Mouse (Mus musculus): ENCODE measurements around the gene Efna5. TPM values are rescaled to one million over a fixed set of nuclear protein-coding genes. Genes with fewer than 3 reads are reported as not detected.

Gene Efna5
- polyA plus RNA-seq, 1 experiment = 2.3 TPM

DNA sequence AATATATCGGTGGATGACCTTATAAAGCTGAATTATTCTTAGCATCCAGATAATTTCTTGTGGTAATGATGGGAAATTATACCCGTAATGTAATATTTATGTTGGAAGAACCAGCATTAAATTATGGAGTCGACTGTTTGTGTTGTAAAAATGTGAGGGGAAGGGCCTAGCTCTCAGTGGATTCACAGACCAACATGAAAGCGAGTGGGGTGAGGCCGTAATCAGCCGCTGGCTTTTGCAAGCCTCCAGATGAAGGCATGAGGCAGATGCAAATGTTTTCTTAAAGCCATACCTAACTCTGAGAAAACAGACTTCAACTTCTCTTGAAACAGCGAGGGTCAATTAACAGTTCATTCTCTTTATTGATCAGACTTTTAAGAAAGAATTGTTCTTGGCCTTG lies 106.4 kb downstream of the Efna5 start:
- Histone ChIP-seq H3K4me3 (replicated peaks; ENCODE audit: extremely low read depth, low read depth, low read length) (no peak overlapping the region), H3K4me1 (ENCODE audit: control insufficient read depth, insufficient read depth, low read length) (no peaks in the 10 kb centered on the region; the same call in 1 of the 2 replicates)
- DNase-seq = no peak
- 92% methylated on average over 7 of the region's 7 CpGs for WGBS
- no peak for TF ChIP-seq CTCF (IDR thresholded peaks at IDR 0.05; ENCODE audit: insufficient read depth, low read length)
- no peak for TF ChIP-seq POLR2A (IDR thresholded peaks at IDR 0.05; ENCODE audit: borderline replicate concordance, extremely low read depth, low read depth, low read length)

DNA sequence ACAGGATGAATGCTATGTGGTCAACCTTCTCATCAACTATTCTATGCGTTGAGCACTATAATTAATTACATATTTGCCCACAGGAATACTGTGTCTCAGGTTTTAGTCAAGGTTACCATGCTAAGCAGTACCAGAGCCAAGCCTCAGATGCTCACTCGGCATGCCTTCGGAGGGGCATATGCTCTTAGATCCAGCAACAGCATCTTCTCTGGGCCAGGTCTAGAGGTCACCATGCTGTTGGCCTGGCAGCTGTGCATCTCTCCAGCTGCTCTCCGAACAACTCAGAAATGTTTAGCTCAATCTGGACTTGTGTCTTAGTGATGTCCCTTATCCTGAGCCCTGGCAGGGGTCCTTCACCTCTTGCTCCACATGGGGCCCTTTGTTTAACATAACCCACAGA lies 114.4 kb downstream of the Efna5 start:
- Histone ChIP-seq H3K4me1 (ENCODE audit: control insufficient read depth, insufficient read depth, low read length) (no peaks in the 10 kb centered on the region), H3K4me3 (replicated peaks; ENCODE audit: extremely low read depth, low read depth, low read length) (no peak overlapping the region)
- 74% methylated on average over 4 of the region's 4 CpGs for WGBS
- TF ChIP-seq POLR2A (IDR thresholded peaks at IDR 0.05; ENCODE audit: borderline replicate concordance, extremely low read depth, low read depth, low read length) = no peak
- no peak for TF ChIP-seq CTCF (IDR thresholded peaks at IDR 0.05; ENCODE audit: insufficient read depth, low read length)
- no peak for DNase-seq

DNA sequence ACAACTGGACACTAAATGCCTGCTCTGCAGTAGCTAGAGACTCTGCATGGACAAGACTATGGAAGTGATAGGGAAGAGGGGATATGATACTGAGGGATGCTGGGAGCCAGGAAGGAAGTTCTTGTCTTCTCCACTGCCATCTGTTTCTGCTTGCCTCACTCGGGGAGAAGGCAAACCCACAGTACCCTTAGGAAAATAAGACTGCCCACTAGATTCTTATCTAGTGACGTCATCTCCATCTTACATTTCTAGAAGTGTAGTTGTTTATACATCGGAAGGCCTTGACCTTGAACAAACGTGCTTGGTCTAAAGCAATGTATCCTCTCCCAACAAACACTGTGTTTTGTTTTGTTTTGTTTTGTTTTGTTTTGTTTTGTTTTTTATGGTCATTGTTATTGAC lies 116.0 kb downstream of the Efna5 start:
- Histone ChIP-seq H3K4me3 (replicated peaks; ENCODE audit: extremely low read depth, low read depth, low read length) (no peak overlapping the region), H3K4me1 (ENCODE audit: control insufficient read depth, insufficient read depth, low read length) (no peaks in the 10 kb centered on the region)
- TF ChIP-seq POLR2A (IDR thresholded peaks at IDR 0.05; ENCODE audit: borderline replicate concordance, extremely low read depth, low read depth, low read length) (no peak), CTCF (IDR thresholded peaks at IDR 0.05; ENCODE audit: insufficient read depth, low read length) (no peak)
- no peak for DNase-seq
- WGBS = 37% methylated on average over 4 of the region's 4 CpGs

- WGBS = 87% methylated on average over 3 of the region's 3 CpGs
These were observed 124.2 kb downstream of the Efna5 start for GRCm38 (mm10) chr17:62756951-62757350.

DNA sequence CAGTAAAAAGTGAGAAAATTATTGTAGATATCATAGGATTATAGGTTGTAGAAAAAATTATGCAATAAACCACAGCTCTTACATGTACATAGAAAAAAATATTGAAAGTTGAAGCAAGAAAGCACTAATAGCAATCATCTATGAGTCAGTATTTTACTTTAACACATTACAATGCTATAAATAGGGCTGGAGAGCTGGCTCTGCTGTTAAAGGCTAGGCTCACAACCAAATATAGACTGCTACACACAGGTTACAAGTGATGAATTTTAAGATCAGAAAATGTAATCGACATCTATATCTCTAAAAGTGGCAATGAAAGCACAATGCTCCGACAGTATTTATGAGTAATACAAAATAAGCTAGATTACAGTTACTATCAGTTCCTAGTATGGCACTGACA lies 125.5 kb downstream of the Efna5 start:
- TF ChIP-seq CTCF (IDR thresholded peaks at IDR 0.05; ENCODE audit: insufficient read depth, low read length) (no peak), POLR2A (IDR thresholded peaks at IDR 0.05; ENCODE audit: borderline replicate concordance, extremely low read depth, low read depth, low read length) (no peak)
- 87% methylated on average over 2 of the region's 2 CpGs for WGBS
- no peak for DNase-seq
- no peaks in the 10 kb centered on the region for H3K4me1 ChIP-seq (ENCODE audit: control insufficient read depth, insufficient read depth, low read length)
- no peak overlapping the region for H3K4me3 ChIP-seq (replicated peaks; ENCODE audit: extremely low read depth, low read depth, low read length)

More at GRCm38 (mm10) chr17:62756951-62757350, 124.2 kb downstream of the Efna5 start:
- H3K4me3 ChIP-seq (replicated peaks; ENCODE audit: extremely low read depth, low read depth, low read length) = no peak overlapping the region
- DNase-seq = no peak
- no peaks in the 10 kb centered on the region for H3K4me1 ChIP-seq (ENCODE audit: control insufficient read depth, insufficient read depth, low read length)
- TF ChIP-seq POLR2A (IDR thresholded peaks at IDR 0.05; ENCODE audit: borderline replicate concordance, extremely low read depth, low read depth, low read length) (no peak), CTCF (IDR thresholded peaks at IDR 0.05; ENCODE audit: insufficient read depth, low read length) (no peak)

- TF ChIP-seq CTCF (IDR thresholded peaks at IDR 0.05; ENCODE audit: insufficient read depth, low read length) (no peak), POLR2A (IDR thresholded peaks at IDR 0.05; ENCODE audit: borderline replicate concordance, extremely low read depth, low read depth, low read length) (no peak)
- 85% methylated on average over 4 of the region's 4 CpGs for WGBS
- no peak for DNase-seq
These were observed 126.5 kb downstream of the Efna5 start for GRCm38 (mm10) chr17:62754638-62755037.

GRCm38 (mm10) chr17:62752381-62752889 lies 128.7 kb downstream of the Efna5 start:
- no peak for TF ChIP-seq CTCF (IDR thresholded peaks at IDR 0.05; ENCODE audit: insufficient read depth, low read length)
- TF ChIP-seq POLR2A (IDR thresholded peaks at IDR 0.05; ENCODE audit: borderline replicate concordance, extremely low read depth, low read depth, low read length) = no peak
- no peak for DNase-seq
- WGBS = 62% methylated on average over 2 of the region's 2 CpGs
- Histone ChIP-seq H3K4me3 (replicated peaks; ENCODE audit: extremely low read depth, low read depth, low read length) (no peak overlapping the region), H3K4me1 (ENCODE audit: control insufficient read depth, insufficient read depth, low read length) (no peaks in the 10 kb centered on the region)

More at GRCm38 (mm10) chr17:62754638-62755037, 126.5 kb downstream of the Efna5 start:
- H3K4me3 ChIP-seq (replicated peaks; ENCODE audit: extremely low read depth, low read depth, low read length) = no peak overlapping the region
- H3K4me1 ChIP-seq (ENCODE audit: control insufficient read depth, insufficient read depth, low read length) = no peaks in the 10 kb centered on the region

DNA sequence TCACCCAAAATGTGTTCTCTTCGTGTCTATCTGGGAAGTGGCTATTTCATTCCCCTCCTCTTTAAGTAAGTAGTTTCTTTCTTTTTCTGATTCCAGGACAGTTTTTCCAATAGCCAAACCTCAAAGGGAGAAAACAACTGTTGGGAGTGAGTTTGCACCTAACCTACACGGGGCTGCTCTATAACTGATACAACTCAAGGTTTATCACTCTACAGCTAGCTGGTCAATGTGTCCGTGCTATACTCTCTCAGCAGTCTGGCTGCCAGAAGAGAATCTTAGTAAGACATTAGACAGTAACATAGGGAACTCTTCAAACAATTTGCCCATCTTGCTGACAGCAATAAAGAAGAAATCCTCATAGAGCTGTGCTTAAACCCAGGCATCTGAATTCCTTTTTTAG lies 130.5 kb downstream of the Efna5 start:
- Histone ChIP-seq H3K4me3 (replicated peaks; ENCODE audit: extremely low read depth, low read depth, low read length) (no peak overlapping the region), H3K4me1 (ENCODE audit: control insufficient read depth, insufficient read depth, low read length) (no peaks in the 10 kb centered on the region)
- no peak for TF ChIP-seq CTCF (IDR thresholded peaks at IDR 0.05; ENCODE audit: insufficient read depth, low read length)
- TF ChIP-seq POLR2A (IDR thresholded peaks at IDR 0.05; ENCODE audit: borderline replicate concordance, extremely low read depth, low read depth, low read length) = no peak
- DNase-seq = no peak
- 67% methylated on average over 3 of the region's 3 CpGs for WGBS

DNA sequence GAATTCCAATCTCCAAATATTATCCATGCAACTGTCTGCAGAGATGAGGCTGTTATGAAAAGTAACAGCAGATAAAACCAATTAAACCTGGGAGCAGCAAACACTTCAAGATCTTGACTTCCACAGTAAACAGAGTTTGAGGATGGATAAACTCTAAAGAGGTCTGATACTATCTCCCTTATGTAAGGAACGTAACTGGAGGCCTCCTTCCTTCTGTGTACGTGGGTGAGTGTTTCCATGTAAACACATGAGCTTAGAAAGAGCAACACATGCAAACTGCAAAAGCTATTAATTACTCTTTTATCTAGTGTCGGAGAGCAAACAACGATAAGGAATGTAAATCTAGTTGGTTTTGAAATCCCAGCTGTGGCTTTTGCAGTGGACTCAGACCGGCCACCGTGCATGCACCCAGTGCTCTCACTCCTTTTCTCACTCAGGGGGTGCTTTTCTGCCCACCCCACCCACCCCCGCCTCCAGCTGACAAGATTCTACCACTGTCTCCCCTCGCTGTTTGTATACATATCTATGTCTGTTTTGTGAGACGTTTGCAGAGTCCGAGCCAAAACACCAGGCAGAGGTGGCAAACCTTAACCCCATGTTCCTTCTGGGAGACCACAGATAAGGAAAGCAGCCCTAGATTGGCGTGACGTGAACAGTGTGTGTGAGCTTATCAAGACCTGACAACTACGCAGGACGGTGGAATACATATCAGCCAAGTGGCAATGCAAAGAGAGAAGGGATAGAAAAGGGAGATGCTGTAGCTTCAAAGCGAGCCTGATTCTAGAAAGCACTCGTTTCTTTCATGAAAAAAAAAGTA lies 132.1 kb downstream of the Efna5 start:
- Histone ChIP-seq H3K4me1 (ENCODE audit: control insufficient read depth, insufficient read depth, low read length) (no peaks in the 10 kb centered on the region), H3K4me3 (replicated peaks; ENCODE audit: extremely low read depth, low read depth, low read length) (no peak overlapping the region)
- TF ChIP-seq POLR2A (IDR thresholded peaks at IDR 0.05; ENCODE audit: borderline replicate concordance, extremely low read depth, low read depth, low read length) (no peak), CTCF (IDR thresholded peaks at IDR 0.05; ENCODE audit: insufficient read depth, low read length) (no peak)
- 37% methylated on average over 16 of the region's 16 CpGs for WGBS
- no peak for DNase-seq

GRCm38 (mm10) chr17:62747381-62747780 lies 133.7 kb downstream of the Efna5 start:
- H3K4me1 ChIP-seq (ENCODE audit: control insufficient read depth, insufficient read depth, low read length) = no peaks in the 10 kb centered on the region
- TF ChIP-seq CTCF (IDR thresholded peaks at IDR 0.05; ENCODE audit: insufficient read depth, low read length) = no peak
- no peak for TF ChIP-seq POLR2A (IDR thresholded peaks at IDR 0.05; ENCODE audit: borderline replicate concordance, extremely low read depth, low read depth, low read length)
- WGBS = 79% methylated on average over 8 of the region's 8 CpGs
- no peak overlapping the region for H3K4me3 ChIP-seq (replicated peaks; ENCODE audit: extremely low read depth, low read depth, low read length)
- no peak for DNase-seq
